Mouse (Mus musculus) liver, adult 2 months (tissue): ENCODE measurements around the gene Ssxb1.
"Not testable (repeated sequence)": the region's sequence is repeated elsewhere in the genome, so short reads cannot be mapped to it uniquely, and the experiment has no call there.

Experiments
- CTCF ChIP-seq: fragments of 200-500 bp; IDR thresholded peaks from 2 replicates; pipeline ENCODE4 v1.5.1; 2011; ENCODE audit warnings: low read depth, low read length, control low read depth
- POLR2A ChIP-seq: fragments of 200-500 bp; IDR thresholded peaks from 2 replicates; pipeline ENCODE4 v1.6.1; 2011; ENCODE audit warnings: low read length, control low read depth; ENCODE audit not compliant: insufficient read depth; ENCODE audit errors: extremely low read depth

- not testable (repeated sequence) for TF ChIP-seq CTCF, POLR2A
Observed at GRCm38 (mm10) chrX:8413005-8413404, at the start of gene Ssxb1.
